Mouse (Mus musculus): ENCODE data around the gene Notch2. TPM values are rescaled to one million over a fixed set of nuclear protein-coding genes. Genes with fewer than 3 reads are reported as not detected.

Gene Notch2
- total RNA-seq, 1 experiment from 2014 or later = 80.9 TPM

GRCm38 (mm10) chr3:98052507-98053430, 39.4 kb downstream of the Notch2 start:
- DNase-seq = no peak

DNA sequence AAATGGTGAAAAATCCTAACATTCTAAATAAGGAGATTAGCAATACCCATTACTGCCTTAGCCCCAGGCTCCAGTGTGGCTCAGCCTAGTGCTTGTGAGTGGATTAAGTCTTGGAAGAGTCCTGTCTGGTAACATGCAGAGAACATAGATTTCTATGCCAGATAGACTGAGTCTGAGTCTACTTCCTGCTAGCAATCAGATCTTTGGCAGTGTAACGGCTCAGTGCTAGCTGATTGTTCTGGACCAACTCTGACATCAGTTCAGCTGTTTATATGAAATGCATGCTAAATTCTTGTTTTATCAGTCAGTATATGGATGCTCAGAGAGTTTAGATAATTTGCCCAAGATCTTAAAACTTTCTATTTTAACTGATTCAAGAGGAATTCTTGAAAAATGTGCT, 40.5 kb downstream of the Notch2 start:
- no peak for DNase-seq

- DNase-seq = no peak
Measured at GRCm38 (mm10) chr3:98054334-98055007, 41.1 kb downstream of the Notch2 start.

DNA sequence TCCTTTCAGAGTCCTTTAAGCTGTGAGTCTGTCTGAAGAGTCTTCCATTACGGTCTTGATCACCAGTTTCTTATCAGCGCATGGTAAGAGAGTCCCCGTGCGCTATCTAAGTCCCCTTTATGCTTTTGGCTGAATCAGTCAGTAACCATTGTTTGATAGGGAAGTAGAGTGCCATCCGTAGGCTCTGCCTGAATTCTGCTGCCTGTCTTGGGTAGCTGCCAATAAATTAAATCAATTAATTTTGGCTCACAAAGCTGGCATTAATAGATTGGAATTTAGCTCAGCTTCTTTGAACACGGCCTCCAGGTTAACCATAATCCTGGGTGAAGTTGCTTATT, 41.6 kb downstream of the Notch2 start:
- no peak for DNase-seq

- no peak for DNase-seq
Measured at GRCm38 (mm10) chr3:98055808-98056728, 42.7 kb downstream of the Notch2 start.

- DNase-seq = no peak
Measured at GRCm38 (mm10) chr3:98056956-98057365, 43.6 kb downstream of the Notch2 start.

GRCm38 (mm10) chr3:98059076-98059475, 45.7 kb downstream of the Notch2 start:
- DNase-seq = peak; percentile 40

GRCm38 (mm10) chr3:98060981-98061660, 47.8 kb downstream of the Notch2 start:
- DNase-seq = no peak

- DNase-seq = no peak
Measured at GRCm38 (mm10) chr3:98061661-98062330, 48.5 kb downstream of the Notch2 start.

GRCm38 (mm10) chr3:98062591-98063185, 49.4 kb downstream of the Notch2 start:
- no peak for DNase-seq

DNA sequence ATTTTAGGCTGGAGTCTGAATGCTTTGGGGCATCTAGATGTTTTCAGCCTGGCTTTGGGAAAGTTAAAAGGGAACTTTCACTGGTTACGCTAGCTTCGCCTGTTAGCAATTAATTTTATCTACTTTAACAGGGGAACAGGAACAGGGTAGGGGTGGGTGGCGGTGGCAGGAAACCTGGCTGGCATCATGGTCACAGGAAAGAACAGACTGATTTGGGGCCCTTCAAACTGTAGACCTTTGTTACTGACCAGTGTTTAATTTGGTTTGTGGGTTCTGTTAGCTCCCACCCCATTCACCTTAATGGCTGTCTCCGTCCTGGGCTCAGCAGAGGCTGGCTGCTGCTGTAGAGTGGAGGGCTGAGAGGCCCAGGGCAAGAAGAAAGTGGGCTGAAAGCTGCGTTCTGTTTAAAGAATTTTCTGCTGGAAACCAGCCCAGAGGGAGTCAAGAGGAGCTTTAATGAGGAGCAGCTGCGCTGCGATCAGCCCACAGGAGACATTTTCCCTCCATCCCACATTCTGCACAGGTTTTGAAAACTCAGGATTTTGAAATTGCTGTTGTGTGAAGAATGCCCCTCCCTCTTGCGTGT, 50.0 kb downstream of the Notch2 start:
- no peak for DNase-seq

DNA sequence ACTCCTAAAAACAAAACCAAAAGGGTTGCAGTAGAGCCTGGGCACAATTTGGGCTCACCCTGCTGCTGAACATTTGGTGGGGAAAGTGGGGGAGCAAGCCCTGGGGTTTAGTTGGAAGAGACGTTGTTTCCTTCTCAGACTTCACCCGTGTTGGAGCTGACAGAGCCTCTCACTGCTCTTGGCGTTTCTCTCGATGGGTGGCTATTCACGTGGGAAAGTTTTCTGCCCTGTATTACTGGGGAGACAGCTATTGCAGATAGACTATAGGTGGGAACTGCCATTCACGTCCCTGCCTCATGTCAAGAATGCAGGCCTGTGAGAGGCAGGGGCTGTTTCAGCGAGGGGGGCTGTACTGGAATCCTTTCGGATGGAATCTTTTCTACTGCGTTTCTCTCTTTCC, 50.5 kb downstream of the Notch2 start:
- no peak for DNase-seq

- no peak for DNase-seq
Measured at GRCm38 (mm10) chr3:98065004-98065403, 51.7 kb downstream of the Notch2 start.

GRCm38 (mm10) chr3:98066434-98066833, 53.1 kb downstream of the Notch2 start:
- no peak for DNase-seq

GRCm38 (mm10) chr3:98067413-98067812, 54.1 kb downstream of the Notch2 start:
- DNase-seq = no peak

- no peak for DNase-seq
Measured at GRCm38 (mm10) chr3:98067852-98068491, 54.6 kb downstream of the Notch2 start.

GRCm38 (mm10) chr3:98069161-98069560, 55.8 kb downstream of the Notch2 start:
- DNase-seq = no peak

- no peak for DNase-seq
Measured at GRCm38 (mm10) chr3:98069856-98070255, 56.5 kb downstream of the Notch2 start.

GRCm38 (mm10) chr3:98072570-98072969, 59.2 kb downstream of the Notch2 start:
- no peak for DNase-seq

GRCm38 (mm10) chr3:98073545-98073944, 60.2 kb downstream of the Notch2 start:
- no peak for DNase-seq
